Mouse (Mus musculus) hindbrain, embryonic 16.5 days (tissue): ENCODE results near the gene Ica1. TPM values are rescaled to one million over a fixed set of nuclear protein-coding genes. Genes with fewer than 3 reads are reported as not detected.

Experiments
- polyA plus RNA-seq: library from polyadenylated mRNA; unstranded; fragments of >200 nt; fragmentation: Nextera tagmentation; extraction: Ambion mirVana; gene quantifications from 2 replicates; pipeline ENCODE4 v1.2.1, GENCODE M21; 2015

Ica1 gene
- polyA plus RNA-seq, 1 experiment from 2014 or later, result 81.0 TPM

Other genes with a start within 250 kb of the Ica1 start
- 90.3 and 101 TPM in 2 replicates for gene Nxph1, start 169.9 kb upstream of the Ica1 start, polyA plus RNA-seq